In genomic region chr11:68387971-68388654, GRCm38 (mm10) we compare ENCODE assay signal across 13 mouse cellular contexts. TPM values are rescaled to one million over a fixed set of nuclear protein-coding genes. Genes with fewer than 3 reads are reported as not detected.
DNase-seq lines count a peak whose midpoint lies in the region; ATAC-seq lines count a peak whose summit lies in the region.
"Had no signal": no experiment of that assay in that cellular context is flagged by ENCODE, and none has a peak within 500 bp of the region (broad histone marks: within the 10 kb centered on the region; RNA-seq: fewer than 3 reads in every experiment).

No protein-coding gene starts in this region.

- H3K27ac ChIP-seq in kidney, embryonic 14.5 days (ENCODE audit: low read depth, low read length) = no peak overlapping the region
- peak overlapping the region; percentile 33 to 89; a peak in 3 of 4 replicates for H3K27ac ChIP-seq in heart, embryonic 14.5 days (replicated peaks in 1 of 2; ENCODE audit: control insufficient read depth in 1 of 2, insufficient read depth in 1 of 2, low read depth in 2 of 2, low read length in 2 of 2)
- H3K27ac ChIP-seq: liver, embryonic 13.5 days had no signal

- H3K36me3 ChIP-seq in kidney, embryonic 14.5 days (ENCODE audit: control insufficient read depth, insufficient read depth, low read length) = no peaks in the 10 kb centered on the region
- H3K36me3 ChIP-seq in heart, embryonic 14.5 days (ENCODE audit: control insufficient read depth, insufficient read depth, low read length) = no peaks in the 10 kb centered on the region
- H3K36me3 ChIP-seq: embryonic facial prominence, embryonic 13.5 days; liver, embryonic 13.5 days had no signal

- no peak overlapping the region for H3K4me3 ChIP-seq in kidney, embryonic 14.5 days (ENCODE audit: low read length)
- no peak overlapping the region for H3K4me3 ChIP-seq in heart, embryonic 14.5 days (ENCODE audit: control insufficient read depth in 1 of 2, insufficient read depth in 1 of 2, low read depth in 1 of 2, low read length in 2 of 2)

- H3K9me3 ChIP-seq in kidney, embryonic 14.5 days (ENCODE audit: control insufficient read depth, low read length) = no peaks in the 10 kb centered on the region
- H3K9me3 ChIP-seq in heart, embryonic 14.5 days (ENCODE audit: control insufficient read depth, low read length) = no peaks in the 10 kb centered on the region
- H3K9me3 ChIP-seq: embryonic facial prominence, embryonic 13.5 days; liver, embryonic 13.5 days had no signal

- DNase-seq in embryo, embryonic 10.5 days (ENCODE audit: low spot score) = peak; percentile 40
- no peak for DNase-seq in embryo, embryonic 11 days
- peak; percentile 89 for DNase-seq in kidney, adult 11 months
- DNase-seq in kidney, postnatal 25 days = peak; percentile 56 to 83
- DNase-seq in left cerebral cortex, adult 9 months (ENCODE audit: low spot score in 2 of 2) = no peak
- DNase-seq in urinary bladder, postnatal 14 days (ENCODE audit: low spot score) = no peak
- DNase-seq: adrenal gland, postnatal 25 days; cerebellum, adult 11-12 months; liver, embryonic 13.5 days; thymus, postnatal 4 days had no signal

- H3K27me3 ChIP-seq in kidney, embryonic 14.5 days (ENCODE audit: control insufficient read depth, insufficient read depth, low read length) = peaks cover 70% of the 10 kb centered on the region
- H3K27me3 ChIP-seq in heart, embryonic 14.5 days (ENCODE audit: control insufficient read depth, insufficient read depth, low read length) = peaks cover 61% of the 10 kb centered on the region

- no peak for ATAC-seq in kidney, embryonic 14.5 days (ENCODE audit: low FRiP score, low TSS enrichment)
- no peak for ATAC-seq in heart, embryonic 14.5 days (ENCODE audit: insufficient number of reproducible peaks, insufficient read depth, low FRiP score, low read depth)

- WGBS in kidney, embryonic 14.5 days = 47% methylated on average over 11 of the region's 11 CpGs
- WGBS in heart, embryonic 14.5 days = 55% methylated on average over 11 of the region's 11 CpGs

- peaks cover 21% of the 10 kb centered on the region; the same call in 1 of the 2 replicates for H3K4me1 ChIP-seq in kidney, embryonic 14.5 days (ENCODE audit: control insufficient read depth, insufficient read depth, low read length)
- peaks cover 25 to 39% of the 10 kb centered on the region in 2 experiments for H3K4me1 ChIP-seq in heart, embryonic 14.5 days (ENCODE audit: control insufficient read depth in 2 of 2, insufficient read depth in 2 of 2, low read length in 2 of 2)

- H3K9ac ChIP-seq in kidney, embryonic 14.5 days (ENCODE audit: low read depth, low read length) = no peak overlapping the region
- H3K9ac ChIP-seq in heart, embryonic 14.5 days (ENCODE audit: low read length) = peak overlapping the region; percentile 40; the same call in 1 of the 2 replicates
- H3K9ac ChIP-seq: liver, embryonic 13.5 days had no signal

- no peak overlapping the region for H3K4me2 ChIP-seq in kidney, embryonic 14.5 days (replicated peaks; ENCODE audit: low read depth, low read length)
- H3K4me2 ChIP-seq in heart, embryonic 14.5 days (ENCODE audit: low read length) = peak overlapping the region; percentile 92

RNA-seq across cellular contexts. Expression of gene Ntn1, which starts 12.5 kb away (rescaled TPM):
- polyA plus RNA-seq in kidney, embryonic 14.5 days (2014; fragmentation: Nextera tagmentation; extraction: Ambion mirVana) = 8.5 and 10.2 TPM in 2 replicates
- 10.6 and 11.5 TPM in 2 replicates for polyA plus RNA-seq in heart, embryonic 14.5 days (2014; fragmentation: Nextera tagmentation; extraction: Ambion mirVana)

RNA-seq across cellular contexts. Expression of gene Pik3r5, which starts 43.8 kb away (rescaled TPM):
- 0.41 and 1.5 TPM in 2 replicates for polyA plus RNA-seq in kidney, embryonic 14.5 days (2014; fragmentation: Nextera tagmentation; extraction: Ambion mirVana)
- polyA plus RNA-seq in heart, embryonic 14.5 days (2014; fragmentation: Nextera tagmentation; extraction: Ambion mirVana) = 0.65 and 1.0 TPM in 2 replicates

Comparison
In these comparisons a context has a peak if more than half of its experiments do, and no peak if none do; other contexts are left out.
1. DNase-seq: peak in embryo, embryonic 10.5 days (single experiment), kidney, adult 11 months (single experiment) and kidney, postnatal 25 days (2 of 2); none in embryo, embryonic 11 days (single experiment), left cerebral cortex, adult 9 months (0 of 2) and urinary bladder, postnatal 14 days (single experiment).